Mouse (Mus musculus) layer of hippocampus, postnatal 14 days (tissue): ENCODE data around the gene Atp5j. TPM values are rescaled to one million over a fixed set of nuclear protein-coding genes. Genes with fewer than 3 reads are reported as not detected.

ENCODE experiments used
- DNase-seq, 2 experiments: peaks; one replicate each; pipeline ENCODE4 v3.0.0; 2021 to 2022; ENCODE audit warnings: low spot score in 2 of 2, mixed read lengths in 1 of 2
- total RNA-seq, 2 experiments: library from RNA; stranded (reverse); gene quantifications; 2 replicates each; pipeline ENCODE4 v1.2.3; 2021

Gene Atp5j
- total RNA-seq, 2 experiments from 2014 or later = 348 to 362 TPM

GRCm38 (mm10) chr16:84813852-84814251, 21.6 kb downstream of the Atp5j start:
- no peak for DNase-seq

- DNase-seq = no peak
Measured at GRCm38 (mm10) chr16:84810254-84810653, 25.2 kb downstream of the Atp5j start.

- DNase-seq = no peak
Measured at GRCm38 (mm10) chr16:84807874-84808273, 27.6 kb downstream of the Atp5j start.

- DNase-seq = no peak
Measured at GRCm38 (mm10) chr16:84806175-84806574, 29.2 kb downstream of the Atp5j start.

- no peak for DNase-seq
Measured at GRCm38 (mm10) chr16:84804866-84805265, 30.6 kb downstream of the Atp5j start.

GRCm38 (mm10) chr16:84802217-84802616, 33.2 kb downstream of the Atp5j start:
- DNase-seq = no peak

GRCm38 (mm10) chr16:84800038-84800437, 35.4 kb downstream of the Atp5j start:
- DNase-seq = no peak

- no peak for DNase-seq
Measured at GRCm38 (mm10) chr16:84796678-84797077, 38.7 kb downstream of the Atp5j start.

GRCm38 (mm10) chr16:84795337-84795736, 40.1 kb downstream of the Atp5j start:
- no peak for DNase-seq

GRCm38 (mm10) chr16:84793401-84793800, 42.0 kb downstream of the Atp5j start:
- no peak for DNase-seq

- no peak for DNase-seq
Measured at GRCm38 (mm10) chr16:84790595-84791165, 44.7 kb downstream of the Atp5j start.

GRCm38 (mm10) chr16:84784966-84785365, 50.5 kb downstream of the Atp5j start:
- no peak for DNase-seq

- DNase-seq = peak in 1 of 2 experiments; percentile 43
Measured at GRCm38 (mm10) chr16:84783279-84783678, 52.1 kb downstream of the Atp5j start.

- no peak for DNase-seq
Measured at GRCm38 (mm10) chr16:84779718-84780117, 55.7 kb downstream of the Atp5j start.

- DNase-seq = no peak
Measured at GRCm38 (mm10) chr16:84778861-84779630, 56.4 kb downstream of the Atp5j start.

- DNase-seq = no peak
Measured at GRCm38 (mm10) chr16:84778431-84778830, 57.0 kb downstream of the Atp5j start.

Other genes with a start within 250 kb of the Atp5j start
- gene Mrpl39, start 99.9 kb downstream of the Atp5j start, total RNA-seq = 10 to 100 TPM; 21.3 to 22.8 TPM
- 10 to 100 TPM; 25.7 to 27.3 TPM for gene Jam2, start 61.5 kb downstream of the Atp5j start, total RNA-seq
- gene Gabpa, start 700 bp downstream of the Atp5j start, total RNA-seq = 10 to 100 TPM; 23.7 to 25.6 TPM